Mouse (Mus musculus) erythroblast, embryonic 14.5 days (primary cell): ENCODE measurements around the gene Erg. TPM values are rescaled to one million over a fixed set of nuclear protein-coding genes. Genes with fewer than 3 reads are reported as not detected.

ENCODE experiments used
- H3K27me3 ChIP-seq: 2 replicates; pipeline ENCODE4 v1.6.1; 2012; ENCODE audit warnings: inconsistent platforms; ENCODE audit not compliant: control insufficient read depth
- H3K36me3 ChIP-seq: 2 replicates; pipeline ENCODE4 v1.6.1; 2012; ENCODE audit warnings: mild to moderate bottlenecking, inconsistent platforms; ENCODE audit not compliant: control insufficient read depth
- H3K4me1 ChIP-seq: 2 replicates; pipeline ENCODE4 v1.6.1; 2012; ENCODE audit warnings: inconsistent platforms; ENCODE audit not compliant: control insufficient read depth
- H3K4me3 ChIP-seq: replicated peaks from 2 replicates; pipeline ENCODE3; 2012; ENCODE audit warnings: moderate library complexity, mild to moderate bottlenecking, inconsistent platforms
- H3K9me3 ChIP-seq: 2 replicates; pipeline ENCODE4 v1.6.1; 2012; ENCODE audit warnings: low read length, inconsistent platforms, mixed read lengths; ENCODE audit not compliant: control insufficient read depth
- GATA1 ChIP-seq: IDR thresholded peaks from 2 replicates; pipeline ENCODE4 v1.6.1; 2012; ENCODE audit warnings: low read length, inconsistent platforms, mixed read lengths
- TAL1 ChIP-seq: IDR thresholded peaks from 3 replicates; pipeline ENCODE4 v1.6.1; 2012; ENCODE audit warnings: low read length, inconsistent platforms, mixed read lengths
- polyA plus RNA-seq: library from polyadenylated mRNA; stranded (reverse); fragments of >175 nt; gene quantifications from 2 replicates; pipeline ENCODE4 v1.2.3, GENCODE M21; 2012

Erg gene
- polyA plus RNA-seq, 1 experiment, result not detected

DNA sequence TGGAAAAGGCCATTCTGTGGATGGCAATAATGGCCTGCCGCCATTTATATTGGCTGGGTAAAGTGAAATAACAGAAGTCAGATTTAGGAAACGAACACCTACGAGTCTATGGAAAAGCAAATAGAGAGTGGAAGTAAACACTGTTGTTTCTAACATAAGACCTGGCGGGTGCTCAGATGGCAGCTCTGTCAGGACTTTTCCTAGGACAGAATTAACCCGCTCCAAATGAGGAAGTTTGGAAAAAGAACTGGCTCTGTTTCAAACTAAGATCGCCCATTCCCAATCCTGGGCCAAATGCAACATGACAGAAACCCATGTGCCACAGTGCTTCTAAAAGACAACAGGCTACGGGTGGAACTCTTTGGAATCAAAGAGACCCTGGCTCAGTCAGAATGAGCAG is 224.4 kb downstream of the Erg start:
- no peak overlapping the region for H3K4me3 ChIP-seq
- H3K27me3 ChIP-seq, result no peaks in the 10 kb centered on the region
- peaks cover 4% of the 10 kb centered on the region for H3K9me3 ChIP-seq
- no peaks in the 10 kb centered on the region for H3K4me1 ChIP-seq
- TF ChIP-seq GATA1 (no peak), TAL1 (no peak)
- H3K36me3 ChIP-seq, result no peaks in the 10 kb centered on the region

DNA sequence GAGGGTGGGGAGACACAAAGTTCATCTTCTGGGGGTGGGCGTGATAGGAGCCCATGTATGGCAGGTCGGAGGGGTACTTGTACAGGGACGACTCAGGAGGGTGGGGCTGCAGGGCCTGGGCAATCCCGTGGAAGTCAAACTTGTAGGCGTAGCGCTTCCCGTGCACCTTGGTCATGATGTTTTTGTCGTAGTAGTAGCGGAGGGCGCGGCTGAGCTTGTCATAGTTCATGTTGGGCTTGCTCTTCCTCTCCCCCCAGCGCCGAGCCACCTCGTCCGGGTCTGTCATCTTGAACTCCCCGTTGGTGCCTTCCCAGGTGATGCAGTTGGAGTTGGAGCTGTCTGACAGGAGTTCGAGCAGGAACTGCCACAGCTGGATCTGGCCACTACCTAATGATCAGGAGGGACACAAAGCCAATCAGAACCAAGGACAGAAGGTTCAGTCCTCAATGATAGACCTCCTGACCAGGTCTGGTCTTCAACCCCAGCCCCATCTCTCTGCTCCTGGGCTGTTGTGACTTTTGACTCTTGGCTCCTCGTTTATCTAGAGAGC is 225.4 kb downstream of the Erg start:
- Histone ChIP-seq H3K9me3 (peaks cover 4% of the 10 kb centered on the region), H3K27me3 (no peaks in the 10 kb centered on the region), H3K4me3 (no peak overlapping the region), H3K36me3 (no peaks in the 10 kb centered on the region), H3K4me1 (no peaks in the 10 kb centered on the region)
- TF ChIP-seq GATA1, result no peak

DNA sequence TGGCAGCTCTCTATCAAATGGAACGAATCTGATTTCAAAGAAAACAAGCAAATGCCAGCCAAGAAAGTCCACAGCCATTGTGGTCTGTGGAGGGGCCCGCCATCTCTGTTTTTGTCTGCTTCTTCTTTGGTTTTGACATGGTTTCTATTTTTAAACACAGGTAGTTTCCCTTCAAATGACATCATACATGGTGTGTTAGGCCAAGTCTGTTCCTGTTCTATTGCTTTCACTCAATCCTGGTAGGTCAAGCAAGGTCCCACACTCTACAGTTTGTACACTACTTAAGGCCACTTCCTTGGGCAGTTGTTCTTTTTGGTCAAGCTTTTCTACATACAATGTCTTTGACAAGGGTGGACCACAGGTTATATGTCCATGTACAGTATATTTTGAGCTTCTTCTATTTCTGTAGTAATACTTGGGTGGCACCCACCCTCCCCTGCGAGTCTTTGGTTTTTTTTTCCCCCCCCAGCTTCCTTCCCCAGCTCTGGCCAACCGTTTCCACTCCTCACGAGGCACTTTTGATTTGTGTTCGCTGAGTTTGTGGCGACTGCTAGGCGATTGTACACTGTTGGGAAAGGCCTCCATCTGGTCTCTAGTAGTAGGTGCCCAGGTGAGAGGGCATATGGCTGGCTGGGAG is 226.1 kb downstream of the Erg start:
- Histone ChIP-seq H3K36me3 (no peaks in the 10 kb centered on the region), H3K4me1 (no peaks in the 10 kb centered on the region), H3K4me3 (no peak overlapping the region), H3K27me3 (no peaks in the 10 kb centered on the region), H3K9me3 (peaks cover 4% of the 10 kb centered on the region)
- TF ChIP-seq GATA1 (no peak), TAL1 (no peak)

DNA sequence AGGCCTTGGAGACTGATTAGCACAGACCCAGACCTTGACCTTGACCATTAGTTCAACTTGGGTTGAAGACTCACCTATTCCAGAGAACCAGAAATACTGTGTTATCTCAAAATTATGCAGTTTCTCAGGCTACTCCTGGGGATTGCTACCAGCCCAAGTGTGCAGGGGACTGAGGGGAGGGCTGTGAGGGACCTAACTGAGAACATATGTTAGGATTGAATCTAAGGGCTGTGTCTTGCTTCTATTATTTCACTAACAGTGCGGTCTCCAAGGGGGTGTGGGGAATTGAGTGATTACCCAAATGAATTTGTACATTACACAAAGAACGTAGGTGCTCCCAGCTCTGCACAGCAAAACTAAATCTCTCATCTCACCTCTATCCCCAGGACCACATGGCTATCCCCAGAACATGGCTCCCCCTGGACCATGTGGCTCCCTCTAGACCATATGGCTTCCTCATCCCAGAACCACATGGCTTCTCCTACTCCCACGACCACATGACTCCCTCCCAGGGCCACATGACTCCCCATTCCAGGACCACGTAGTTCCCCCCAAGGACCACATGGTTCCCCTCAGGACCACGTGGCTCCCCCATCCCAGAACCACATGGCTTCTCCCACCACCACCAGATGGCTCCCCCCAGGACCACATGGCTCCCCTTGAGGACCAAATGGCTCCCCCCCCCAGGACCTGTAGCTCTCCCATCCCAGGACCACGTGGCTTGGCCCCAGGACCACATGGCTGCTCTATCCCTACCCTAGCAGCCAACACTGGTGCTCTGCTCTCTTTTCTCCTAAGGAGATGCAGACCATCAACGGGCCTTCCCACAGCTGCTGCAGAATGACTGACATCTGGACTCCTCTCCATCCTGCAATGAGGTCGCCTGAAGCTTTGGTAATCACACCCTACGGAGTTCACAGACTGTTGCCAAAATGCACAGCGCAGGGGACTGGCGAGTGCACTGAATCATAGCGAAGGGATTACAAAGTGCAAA is 229.1 kb downstream of the Erg start:
- TF ChIP-seq TAL1 (no peak), GATA1 (no peak)
- H3K27me3 ChIP-seq, result no peaks in the 10 kb centered on the region
- H3K36me3 ChIP-seq, result no peaks in the 10 kb centered on the region
- no peak overlapping the region for H3K4me3 ChIP-seq
- H3K4me1 ChIP-seq, result no peaks in the 10 kb centered on the region
- H3K9me3 ChIP-seq, result peaks cover 4% of the 10 kb centered on the region

DNA sequence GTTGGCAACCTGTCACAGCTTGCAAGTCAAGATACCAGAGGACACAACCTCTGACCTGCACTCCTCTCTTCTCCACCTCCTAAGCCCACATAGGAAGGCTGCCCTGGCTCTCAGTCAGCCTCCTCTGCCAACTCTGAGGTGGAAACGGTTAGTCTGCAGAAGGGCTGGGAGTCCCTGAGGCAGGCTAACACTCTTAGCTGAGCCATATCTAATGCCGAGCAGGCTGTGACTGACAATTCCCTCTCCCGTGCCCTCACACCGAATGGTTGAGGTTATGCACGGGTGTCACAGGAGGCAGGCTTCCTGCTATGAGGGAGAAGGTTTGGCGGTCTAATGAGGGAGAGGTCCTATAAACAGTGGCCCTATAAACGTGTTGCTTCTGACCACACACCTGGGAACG is 232.6 kb downstream of the Erg start:
- Histone ChIP-seq H3K4me1 (no peaks in the 10 kb centered on the region), H3K27me3 (no peaks in the 10 kb centered on the region), H3K4me3 (no peak overlapping the region), H3K9me3 (peaks cover 2% of the 10 kb centered on the region), H3K36me3 (no peaks in the 10 kb centered on the region)
- TF ChIP-seq GATA1 (no peak), TAL1 (no peak)

DNA sequence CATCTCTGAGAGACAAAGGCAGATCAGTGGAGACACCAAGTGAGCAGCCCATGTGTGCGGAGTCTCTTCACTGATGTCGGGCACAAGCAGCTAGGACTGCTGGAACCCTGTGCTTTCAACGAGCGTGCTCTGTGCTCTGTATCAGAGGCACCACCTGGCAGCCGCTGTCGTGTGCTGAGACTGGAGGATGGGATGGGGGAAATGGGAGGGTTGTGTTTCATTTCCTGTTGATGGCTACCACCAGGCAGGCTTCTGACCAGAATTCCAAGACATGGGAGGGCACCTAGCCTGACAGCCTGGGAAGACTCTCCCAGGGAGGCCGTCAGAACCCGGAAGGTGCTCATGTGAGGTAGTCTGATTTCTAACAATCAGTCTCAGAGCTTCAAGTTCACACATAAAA is 234.1 kb downstream of the Erg start:
- H3K36me3 ChIP-seq, result no peaks in the 10 kb centered on the region
- H3K4me3 ChIP-seq, result no peak overlapping the region
- no peaks in the 10 kb centered on the region for H3K27me3 ChIP-seq
- no peaks in the 10 kb centered on the region for H3K9me3 ChIP-seq
- peaks cover under 1% of the 10 kb centered on the region; the same call in 1 of the 2 replicates for H3K4me1 ChIP-seq
- no peak for TF ChIP-seq TAL1
- TF ChIP-seq GATA1, result no peak

DNA sequence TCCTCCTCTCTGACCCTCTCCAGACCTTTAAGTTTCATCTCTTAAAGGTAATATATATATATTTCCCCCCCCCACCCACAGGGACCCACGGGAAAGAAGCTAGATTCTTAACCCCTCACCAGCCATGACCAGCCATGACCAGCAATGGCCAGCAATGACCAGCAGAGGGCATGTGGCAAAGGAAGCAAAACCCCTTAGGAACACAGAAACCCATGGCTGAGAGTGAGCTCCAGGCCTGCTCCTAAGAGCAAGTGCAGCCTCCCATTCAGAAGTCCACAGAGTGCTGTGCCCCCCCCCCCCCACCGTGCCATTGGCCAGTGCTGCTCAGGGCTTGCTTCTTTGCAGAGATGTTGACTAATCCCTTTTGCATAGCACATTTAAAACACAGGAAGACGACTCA is 235.9 kb downstream of the Erg start:
- H3K36me3 ChIP-seq, result no peaks in the 10 kb centered on the region
- peaks cover 1% of the 10 kb centered on the region; the same call in 1 of the 2 replicates for H3K4me1 ChIP-seq
- no peaks in the 10 kb centered on the region for H3K9me3 ChIP-seq
- no peak for TF ChIP-seq TAL1
- TF ChIP-seq GATA1, result no peak
- no peak overlapping the region for H3K4me3 ChIP-seq
- H3K27me3 ChIP-seq, result no peaks in the 10 kb centered on the region

DNA sequence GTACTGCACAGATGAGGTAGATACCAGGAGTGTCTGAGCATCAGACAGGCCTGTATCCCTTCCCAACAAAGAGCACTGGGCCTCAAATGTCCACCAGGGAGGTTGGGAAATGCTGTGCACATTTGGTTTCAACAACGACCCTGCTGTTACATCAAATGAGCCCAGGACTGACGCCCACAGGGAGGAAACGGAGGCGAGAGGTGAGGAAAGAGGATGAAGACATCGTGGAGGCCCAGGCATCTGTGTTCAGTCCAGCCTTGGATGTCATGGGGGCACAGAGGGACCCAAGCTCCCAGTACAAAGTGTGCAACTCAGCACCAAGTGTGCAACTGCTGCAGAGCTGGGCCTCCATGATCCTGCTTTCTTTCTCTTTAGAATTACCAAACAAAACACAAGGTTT is 236.6 kb downstream of the Erg start:
- no peak overlapping the region for H3K4me3 ChIP-seq
- no peaks in the 10 kb centered on the region for H3K27me3 ChIP-seq
- H3K4me1 ChIP-seq, result peaks cover 1% of the 10 kb centered on the region; the same call in 1 of the 2 replicates
- no peaks in the 10 kb centered on the region for H3K36me3 ChIP-seq
- no peaks in the 10 kb centered on the region for H3K9me3 ChIP-seq
- TF ChIP-seq TAL1 (no peak), GATA1 (no peak)

DNA sequence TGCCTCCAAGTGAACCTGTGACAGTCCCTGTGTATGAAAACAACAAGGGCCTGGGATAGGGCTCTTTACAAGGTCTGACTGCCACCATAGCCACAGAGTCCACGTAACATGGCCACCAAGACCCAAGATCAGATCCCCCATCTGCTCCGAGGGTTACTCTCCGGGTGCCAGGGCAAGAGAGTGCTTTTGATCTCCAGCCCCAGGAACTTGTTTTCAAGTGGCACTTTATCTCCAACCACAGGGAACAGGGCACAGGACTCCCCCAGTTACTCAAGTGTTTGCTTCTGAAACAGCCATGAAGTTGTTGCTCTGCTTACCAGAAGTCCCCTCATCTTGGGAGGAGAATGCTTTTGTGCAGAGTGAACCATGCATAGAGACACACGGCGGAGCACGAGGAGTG is 237.0 kb downstream of the Erg start:
- Histone ChIP-seq H3K9me3 (no peaks in the 10 kb centered on the region), H3K27me3 (no peaks in the 10 kb centered on the region), H3K36me3 (no peaks in the 10 kb centered on the region), H3K4me3 (no peak overlapping the region), H3K4me1 (peaks cover 1% of the 10 kb centered on the region; the same call in 1 of the 2 replicates)
- TF ChIP-seq GATA1 (no peak), TAL1 (no peak)
